Mouse (Mus musculus): ENCODE data around the gene Malrd1.
A peak's percentile ranks its signal among the peaks of the same experiment; 100 is the strongest.

- TF ChIP-seq CTCF (IDR thresholded peaks at IDR 0.05; ENCODE audit: control insufficient read depth, insufficient read depth, insufficient replicate concordance, low read depth, low read length) (peak; percentile 21; the same call in 1 of the 2 replicates), POLR2A (IDR thresholded peaks at IDR 0.05; ENCODE audit: control insufficient read depth, low read depth, low read length) (no peak)
These were observed 343.1 kb downstream of the Malrd1 start for GRCm38 (mm10) chr2:15869380-15869779.

All from testis, adult 2 months (tissue).